9 mouse cellular contexts compared by ENCODE assay signal in the genomic region with DNA sequence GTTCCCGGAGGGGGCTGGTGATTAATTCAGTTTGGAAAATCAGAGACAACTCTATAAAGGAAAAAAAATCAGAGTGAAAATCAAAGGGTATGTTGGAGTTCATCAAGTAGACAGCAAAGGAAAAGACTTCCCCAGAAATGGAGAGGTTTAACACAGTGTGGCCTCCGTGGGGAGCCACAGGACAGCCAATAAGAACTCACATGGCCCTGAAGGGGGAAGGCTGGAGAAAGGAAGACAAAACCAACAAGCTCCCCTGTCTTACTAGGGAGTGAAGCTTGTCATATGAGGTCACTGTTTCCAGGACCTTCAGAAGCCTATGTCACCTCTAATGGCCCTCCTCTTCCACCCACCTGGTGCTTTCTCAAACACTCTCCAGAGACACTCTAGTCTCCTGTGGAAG.
A peak's percentile ranks its signal among the peaks of the same experiment; 100 is the strongest.
DNase-seq lines count a peak whose midpoint lies in the region; ATAC-seq and TF ChIP-seq lines count a peak whose summit lies in the region.
"Had no signal": no experiment of that assay in that cellular context is flagged by ENCODE, and none has a peak within 500 bp of the region (broad histone marks: within the 10 kb centered on the region; RNA-seq: fewer than 3 reads in every experiment).

No protein-coding gene starts in this region.

- no peak overlapping the region for H3K27ac ChIP-seq in liver, adult 2 months (replicated peaks; ENCODE audit: insufficient read depth, low read depth, low read length)
- H3K27ac ChIP-seq: neural tube, embryonic 13.5 days had no signal

- no peak for ATAC-seq in CD4-positive, CD25-positive, alpha-beta regulatory T cell, adult 4 months

- H3K27me3 ChIP-seq in liver, adult 2 months (ENCODE audit: control insufficient read depth, insufficient read depth, low read length), result no peaks in the 10 kb centered on the region
- H3K27me3 ChIP-seq: neural tube, embryonic 13.5 days had no signal

- intact Hi-C loops in left cerebral cortex, postnatal 36 days (cut with DNase I), result loop anchor here (1.0 to 5.0 kb wide), 3 partner anchors 185 to 470 kb away; no protein-coding TSS in a partner anchor

- no peak overlapping the region for H3K9ac ChIP-seq in liver, adult 2 months (ENCODE audit: low read depth, low read length)
- H3K9ac ChIP-seq: neural tube, embryonic 13.5 days had no signal

- peak; percentile 44; the same call in 1 of the 2 replicates for TF ChIP-seq CTCF in liver, adult 2 months (IDR thresholded peaks at IDR 0.05; ENCODE audit: low read depth, low read length)

- no peaks in the 10 kb centered on the region for H3K79me2 ChIP-seq in liver, adult 2 months (ENCODE audit: control insufficient read depth, insufficient read depth, low read length)

- H3K4me1 ChIP-seq in liver, adult 2 months (ENCODE audit: control insufficient read depth, insufficient read depth, low read length), result no peaks in the 10 kb centered on the region

- DNase-seq in embryo, embryonic 10 days (ENCODE audit: low spot score), result peak; percentile 23
- DNase-seq in embryo, embryonic 11 days, result no peak
- DNase-seq in liver, adult 2 months (ENCODE audit: extremely low read depth, low read depth, low spot score), result peak; percentile 12
- DNase-seq in liver, result no peak
- DNase-seq in embryo, embryonic 9.5 days (ENCODE audit: extremely low spot score), result peak; percentile 19
- peak; percentile 26 to 40 for DNase-seq in left cerebral cortex, postnatal 36 days (ENCODE audit: low spot score in 2 of 2)
- DNase-seq in spleen, adult 18-20 months, result no peak

- no peak for TF ChIP-seq POLR2A in liver, adult 2 months (IDR thresholded peaks at IDR 0.05; ENCODE audit: extremely low read depth, insufficient read depth, low read length)

- H3K36me3 ChIP-seq in liver, adult 2 months (ENCODE audit: control insufficient read depth, insufficient read depth, low read length), result no peaks in the 10 kb centered on the region
- H3K36me3 ChIP-seq: neural tube, embryonic 13.5 days had no signal

- no peak overlapping the region for H3K4me3 ChIP-seq in liver, adult 2 months (ENCODE audit: insufficient read depth, low read depth, low read length)
- H3K4me3 ChIP-seq: neural tube, embryonic 13.5 days had no signal

- WGBS in liver, adult 2 months, result 65% methylated on average over 2 of the region's 2 CpGs

Comparison
In these comparisons a context has a peak if more than half of its experiments do, and no peak if none do; other contexts are left out.
1. DNase-seq: peak in embryo, embryonic 10 days (single experiment), liver, adult 2 months (single experiment), embryo, embryonic 9.5 days (single experiment) and left cerebral cortex, postnatal 36 days (2 of 2); none in embryo, embryonic 11 days (single experiment), liver (single experiment) and spleen, adult 18-20 months (0 of 2).